Mouse (Mus musculus) cerebellum, adult 2 months (tissue): Measurements from ENCODE around the gene Cd99l2. TPM values are rescaled to one million over a fixed set of nuclear protein-coding genes. Genes with fewer than 3 reads are reported as not detected.

ENCODE experiments used
- DNase-seq, 2 experiments: peaks; one replicate each; pipeline ENCODE4 v3.0.0; 2021
- H3K27ac ChIP-seq: fragments of 200-500 bp; 2 replicates; pipeline ENCODE4 v1.5.1; 2012; ENCODE audit warnings: low read length, control low read depth, inconsistent platforms; ENCODE audit not compliant: insufficient read depth
- H3K27me3 ChIP-seq: fragments of 200-500 bp; 2 replicates; pipeline ENCODE4 v1.6.1; 2012; ENCODE audit warnings: inconsistent platforms, mild to moderate bottlenecking, low read length, moderate library complexity; ENCODE audit not compliant: control insufficient read depth, insufficient read depth
- H3K4me1 ChIP-seq: fragments of 200-500 bp; 2 replicates; pipeline ENCODE4 v1.6.1; 2011; ENCODE audit warnings: low read length; ENCODE audit not compliant: control insufficient read depth, insufficient read depth
- H3K4me3 ChIP-seq: fragments of 200-500 bp; replicated peaks from 2 replicates; pipeline ENCODE3; 2011; ENCODE audit warnings: mild to moderate bottlenecking, low read depth, low read length, control low read depth; ENCODE audit not compliant: insufficient read depth
- CTCF ChIP-seq: fragments of 200-500 bp; IDR thresholded peaks from 2 replicates; pipeline ENCODE4 v1.5.1; 2011; ENCODE audit warnings: low read depth, mild to moderate bottlenecking, control low read depth, low read length, moderate library complexity, borderline replicate concordance; ENCODE audit not compliant: insufficient read depth
- POLR2A ChIP-seq: fragments of 200-500 bp; IDR thresholded peaks from 2 replicates; pipeline ENCODE4 v1.6.1; 2011; ENCODE audit warnings: low read length, control low read depth, borderline replicate concordance; ENCODE audit not compliant: insufficient read depth
- WGBS: fragments of 180-500 bp; shearing (Covaris S2); methylation state at CpG from one replicate; pipeline ENCODE4 v1.1.7; 2018; 5-methylcytosine and 5-hydroxymethylcytosine counted together
- polyA plus RNA-seq: library from polyadenylated mRNA; depleted of rRNA; stranded (reverse); fragments of >200 nt; gene quantifications from 2 replicates; pipeline ENCODE4 v1.2.3, GENCODE M21; 2012

Cd99l2 gene
- polyA plus RNA-seq, 1 experiment = 74.4 TPM

DNA sequence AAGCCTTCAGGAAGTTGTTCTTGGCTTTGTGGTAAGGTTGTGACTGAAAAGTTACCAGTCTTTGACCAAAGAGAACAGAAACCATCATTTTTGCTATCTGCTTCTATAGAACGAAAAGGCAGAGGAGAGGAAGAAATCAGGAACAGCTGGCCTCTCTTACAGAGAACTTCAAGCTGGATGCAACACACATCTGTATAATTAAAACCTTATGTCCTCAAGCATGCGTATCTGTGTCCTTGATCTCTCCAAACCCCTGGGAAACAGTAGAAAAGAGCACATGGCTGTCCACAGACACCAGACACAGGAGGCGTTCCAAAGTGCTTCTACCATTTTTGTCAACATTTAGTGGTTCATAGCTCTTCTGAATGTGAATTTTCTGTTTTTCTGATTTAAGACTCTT, 16.7 kb downstream of the Cd99l2 start:
- TF ChIP-seq POLR2A (no peak), CTCF (no peak)
- WGBS = 81% methylated on average over 3 of the region's 3 CpGs
- no peak for DNase-seq
- Histone ChIP-seq H3K4me3 (no peak overlapping the region), H3K4me1 (0 out of 2 replicates have a peak, but pooled peaks cover 3% of the 10 kb centered on the region), H3K27ac (no peak overlapping the region), H3K27me3 (no peaks in the 10 kb centered on the region)

DNA sequence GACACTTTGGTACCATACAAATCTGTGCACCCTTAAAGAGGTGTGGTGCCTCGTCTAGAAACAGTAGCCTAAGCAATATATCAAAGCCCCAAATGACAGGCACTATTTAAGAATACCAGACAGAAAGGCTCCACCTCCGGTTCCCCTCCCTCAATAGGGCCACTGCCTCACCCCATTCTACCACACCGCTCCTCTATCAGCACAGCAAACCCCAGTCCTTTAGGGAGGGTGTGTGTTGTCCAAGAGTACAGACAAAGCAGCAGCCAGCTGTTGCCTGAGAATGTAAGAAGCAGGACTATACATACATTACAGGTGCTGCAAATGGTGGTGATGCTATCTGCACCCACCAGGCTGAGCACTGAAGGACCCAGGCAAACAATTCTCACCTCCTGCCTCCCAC, 17.2 kb downstream of the Cd99l2 start:
- Histone ChIP-seq H3K4me3 (no peak overlapping the region), H3K27ac (no peak overlapping the region; the same call in 1 of the 2 replicates), H3K27me3 (no peaks in the 10 kb centered on the region), H3K4me1 (0 out of 2 replicates have a peak, but pooled peaks cover 3% of the 10 kb centered on the region)
- TF ChIP-seq POLR2A = no peak
- TF ChIP-seq CTCF = no peak
- 80% methylated on average over 3 of the region's 3 CpGs for WGBS
- no peak for DNase-seq

DNA sequence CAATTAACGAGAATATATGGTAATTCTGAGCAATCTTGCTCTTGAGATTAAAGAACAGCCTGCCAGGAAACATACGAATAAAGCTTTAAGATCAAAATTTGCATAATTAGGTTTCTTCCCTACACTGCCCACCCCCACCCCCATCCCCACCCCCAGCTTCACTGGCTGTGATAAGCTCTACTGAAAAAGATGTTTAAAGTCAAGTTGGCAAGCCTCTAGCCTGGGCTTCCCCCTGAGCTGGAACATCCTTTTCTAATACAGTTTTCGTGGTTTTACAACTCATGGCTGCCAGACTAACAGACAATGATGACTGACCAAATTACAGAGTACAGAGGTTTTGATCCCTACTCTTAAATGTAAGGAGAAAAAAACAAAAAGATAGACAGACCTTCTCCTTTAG, 17.6 kb downstream of the Cd99l2 start:
- TF ChIP-seq CTCF (no peak), POLR2A (no peak)
- Histone ChIP-seq H3K4me1 (0 out of 2 replicates have a peak, but pooled peaks cover 3% of the 10 kb centered on the region), H3K4me3 (no peak overlapping the region), H3K27ac (no peak overlapping the region), H3K27me3 (no peaks in the 10 kb centered on the region)
- WGBS = 79% methylated on average over 3 of the region's 3 CpGs
- no peak for DNase-seq

DNA sequence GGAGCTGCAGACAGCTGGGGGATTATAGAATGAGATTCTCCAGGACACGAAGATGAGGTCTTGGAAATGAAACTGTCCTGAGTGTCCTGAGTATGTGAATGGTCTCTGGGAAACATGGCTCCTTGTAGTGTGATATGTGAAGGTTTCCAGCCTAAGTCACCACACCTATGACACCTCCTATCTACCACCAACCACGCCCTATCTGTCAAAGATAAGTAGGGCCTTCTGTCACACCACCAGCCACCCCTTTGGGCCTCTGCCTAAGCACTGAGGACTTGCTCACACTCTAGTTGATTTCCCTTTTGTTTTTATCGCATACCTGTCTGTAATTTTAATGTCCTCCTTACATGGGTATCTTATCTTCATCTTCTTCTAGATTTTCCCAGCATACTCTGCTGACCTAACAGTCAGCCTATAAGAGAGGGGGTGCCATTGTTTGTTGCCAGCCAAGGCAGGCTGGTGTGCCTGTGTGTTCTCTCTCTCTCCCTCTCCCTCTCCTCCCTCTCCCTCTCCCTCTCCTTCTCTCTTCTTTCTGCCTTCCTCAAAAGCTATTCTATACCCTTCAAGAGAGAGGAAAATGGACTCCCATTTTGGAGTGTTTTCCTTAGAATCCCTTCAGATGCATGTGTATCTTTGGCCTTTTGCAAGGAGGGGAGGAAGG, 18.2 kb downstream of the Cd99l2 start:
- H3K4me1 ChIP-seq = 0 out of 2 replicates have a peak, but pooled peaks cover 3% of the 10 kb centered on the region
- 93% methylated on average over 3 of the region's 3 CpGs for WGBS
- H3K27ac ChIP-seq = no peak overlapping the region
- no peak overlapping the region for H3K4me3 ChIP-seq
- TF ChIP-seq POLR2A = no peak
- TF ChIP-seq CTCF = no peak
- no peak for DNase-seq
- no peaks in the 10 kb centered on the region for H3K27me3 ChIP-seq

DNA sequence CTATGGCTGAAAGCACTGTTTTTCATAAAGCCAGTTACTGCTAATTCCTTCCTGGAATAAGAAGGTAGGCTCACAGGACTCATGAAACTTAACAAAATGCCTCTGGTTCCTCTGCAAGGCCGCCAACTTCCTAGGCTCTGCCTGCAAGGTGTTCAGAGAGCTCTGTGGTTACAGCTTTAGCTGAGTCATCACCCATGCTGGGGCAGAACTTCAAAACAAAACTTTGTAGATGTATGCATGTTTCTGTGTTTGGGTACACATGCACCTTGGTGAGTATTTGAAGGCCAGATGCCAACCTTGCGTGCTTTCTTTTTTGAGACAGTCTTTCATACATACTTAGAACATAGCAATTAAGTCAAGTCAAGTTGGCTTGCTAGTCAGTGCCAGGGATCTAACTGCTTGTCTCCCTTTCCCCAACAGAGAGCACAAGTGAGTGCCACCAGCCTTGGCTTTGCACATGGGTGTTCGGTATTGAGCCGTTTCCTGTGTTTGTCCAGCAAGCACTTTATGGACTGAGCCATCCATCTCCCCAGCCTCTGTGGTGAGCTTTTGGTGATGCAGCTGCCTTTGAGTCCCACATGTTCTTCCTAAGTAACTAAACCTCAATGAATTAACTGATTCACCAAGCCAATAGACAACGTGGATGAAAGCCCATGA, 23.9 kb downstream of the Cd99l2 start:
- H3K4me3 ChIP-seq = no peak overlapping the region
- no peaks in the 10 kb centered on the region for H3K27me3 ChIP-seq
- TF ChIP-seq POLR2A (no peak), CTCF (no peak)
- H3K4me1 ChIP-seq = peaks cover 7% of the 10 kb centered on the region; the same call in 1 of the 2 replicates
- H3K27ac ChIP-seq = no peak overlapping the region
- 94% methylated on average over 5 of the region's 5 CpGs for WGBS
- DNase-seq = no peak

DNA sequence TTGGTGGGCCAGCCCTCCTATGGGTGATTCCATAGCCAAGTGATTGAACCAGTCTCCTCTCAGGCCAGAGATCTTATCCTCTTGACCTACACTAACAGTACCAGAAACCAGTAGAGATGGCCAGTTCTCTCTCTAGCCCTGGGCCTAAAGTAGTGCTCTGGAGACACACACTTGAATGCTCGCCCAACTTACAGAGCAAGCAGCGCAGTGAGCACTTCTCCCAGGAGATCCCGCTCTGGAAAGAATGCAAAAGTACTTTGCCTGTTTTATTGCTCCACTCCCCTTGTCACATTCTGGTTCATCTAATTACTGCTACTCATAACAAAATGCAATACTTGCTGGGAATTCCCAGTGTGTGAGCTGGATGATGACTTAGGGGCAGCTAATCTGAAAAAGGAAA, 25.2 kb downstream of the Cd99l2 start:
- whole genome bisulfite sequencing = 94% methylated on average over 3 of the region's 3 CpGs
- no peak overlapping the region for H3K27ac ChIP-seq
- H3K4me1 ChIP-seq = peaks cover 7% of the 10 kb centered on the region; the same call in 1 of the 2 replicates
- no peak overlapping the region for H3K4me3 ChIP-seq
- TF ChIP-seq CTCF = no peak
- TF ChIP-seq POLR2A = no peak
- H3K27me3 ChIP-seq = no peaks in the 10 kb centered on the region
- no peak for DNase-seq

DNA sequence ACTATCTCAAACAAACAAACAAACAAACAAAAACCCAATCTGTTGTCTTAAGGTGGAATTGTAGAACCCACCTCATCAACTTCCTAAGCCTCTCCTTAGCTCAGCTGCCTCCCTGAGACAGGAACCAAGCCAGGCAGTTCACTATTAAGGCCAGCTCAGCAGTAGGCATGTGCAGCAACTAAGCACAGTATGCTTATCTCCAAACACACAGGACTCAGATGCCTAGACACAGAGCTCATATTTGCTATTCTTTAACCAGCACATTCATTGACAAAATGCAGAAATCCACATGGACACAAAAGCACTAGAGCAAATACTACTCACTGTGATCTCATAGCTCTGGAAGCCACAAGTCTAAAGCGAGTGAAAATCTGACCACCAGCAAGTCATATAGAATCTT, 27.2 kb downstream of the Cd99l2 start:
- WGBS = 100% methylated on average over 1 of the region's 1 CpGs
- TF ChIP-seq CTCF (no peak), POLR2A (no peak)
- Histone ChIP-seq H3K4me3 (no peak overlapping the region), H3K27me3 (no peaks in the 10 kb centered on the region), H3K4me1 (peaks cover 7% of the 10 kb centered on the region; the same call in 1 of the 2 replicates), H3K27ac (no peak overlapping the region)
- no peak for DNase-seq
